Mouse (Mus musculus) ZHBTc4 (cell line): ENCODE data around the gene Eps8.
"Not testable (repeated sequence)": the region's sequence is repeated elsewhere in the genome, so short reads cannot be mapped to it uniquely, and the experiment has no call there.

ENCODE experiments used
- DNase-seq: peaks from one replicate; pipeline ENCODE4 v3.0.0-alpha.2; 2011; ENCODE audit warnings: low read depth, low spot score

Gene Eps8

DNA sequence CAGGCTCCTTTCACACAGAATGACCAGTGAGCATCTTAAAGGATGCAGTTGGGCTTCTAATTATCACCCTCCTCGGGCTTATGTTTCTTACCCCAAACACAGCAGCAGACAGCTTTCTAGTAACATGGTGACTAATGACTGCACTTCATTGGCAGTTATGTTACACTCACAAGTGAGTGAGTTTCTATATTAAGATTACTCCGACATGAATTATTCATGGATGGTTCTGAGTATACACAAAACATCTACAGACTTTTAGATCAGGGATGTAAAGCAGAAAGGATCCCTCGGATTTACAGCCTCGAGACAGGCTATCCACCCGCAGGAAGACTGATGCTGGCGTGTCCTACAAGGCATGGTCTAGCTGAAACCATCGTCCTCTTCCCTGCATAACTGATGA, 171.8 kb downstream of the Eps8 start:
- DNase-seq = no peak

DNA sequence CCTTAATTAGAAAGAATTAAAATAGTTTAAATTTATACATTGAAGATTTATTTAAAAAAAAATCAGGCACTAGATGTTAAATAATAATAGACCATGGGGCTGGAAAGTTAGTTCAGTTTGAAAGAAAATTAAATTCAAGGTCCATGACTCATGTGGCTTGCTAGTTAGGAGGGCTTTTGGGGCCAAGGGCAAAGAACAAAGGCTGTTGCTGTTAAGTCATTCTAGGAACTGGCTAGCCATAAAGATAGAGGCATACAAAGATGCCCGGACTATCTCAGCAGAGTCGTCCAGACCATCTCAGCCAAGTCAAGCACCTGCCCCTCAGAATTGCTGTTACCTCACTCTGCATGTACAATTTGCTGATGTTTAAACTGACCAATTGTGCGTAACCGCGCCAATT, 179.0 kb downstream of the Eps8 start:
- not testable (repeated sequence) for DNase-seq

DNA sequence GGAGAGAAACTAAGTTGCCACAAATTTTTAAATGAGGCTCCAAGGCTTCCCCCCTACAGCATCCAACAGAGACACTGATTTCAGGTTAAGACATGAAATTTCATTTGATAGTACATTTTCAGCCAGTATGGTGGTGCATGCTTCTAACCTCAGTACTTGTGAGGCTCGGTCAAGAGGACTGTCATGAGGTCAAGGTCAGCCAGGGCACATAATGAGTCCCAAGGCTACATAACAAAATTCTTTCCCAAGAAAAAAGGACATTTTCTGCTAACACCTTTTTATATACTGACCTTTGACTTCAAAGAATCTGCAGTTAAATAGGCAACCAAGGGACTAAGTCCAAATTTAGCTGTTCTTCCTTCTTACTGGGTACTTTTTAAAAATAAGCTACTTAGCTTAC, 181.2 kb downstream of the Eps8 start:
- DNase-seq = no peak

DNA sequence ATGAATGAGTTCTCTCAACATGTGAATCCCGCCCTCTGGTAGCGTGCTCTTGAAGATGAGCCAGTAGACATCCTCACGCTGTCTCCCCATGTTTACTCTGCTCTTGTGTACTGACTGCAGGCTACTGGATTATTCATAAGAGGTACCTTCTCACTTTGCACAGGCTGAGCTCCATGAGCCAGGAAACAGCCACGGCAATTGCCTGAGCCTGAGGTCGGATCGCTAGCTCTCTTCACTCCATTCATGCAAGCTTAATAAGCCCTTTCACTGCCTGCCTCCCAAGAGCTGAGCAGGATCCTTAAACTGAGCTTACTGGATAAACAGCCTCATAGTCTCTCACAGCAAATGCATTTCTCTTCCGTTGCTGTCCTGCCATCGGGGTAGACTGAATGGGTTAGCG, 182.5 kb downstream of the Eps8 start:
- no peak for DNase-seq

DNA sequence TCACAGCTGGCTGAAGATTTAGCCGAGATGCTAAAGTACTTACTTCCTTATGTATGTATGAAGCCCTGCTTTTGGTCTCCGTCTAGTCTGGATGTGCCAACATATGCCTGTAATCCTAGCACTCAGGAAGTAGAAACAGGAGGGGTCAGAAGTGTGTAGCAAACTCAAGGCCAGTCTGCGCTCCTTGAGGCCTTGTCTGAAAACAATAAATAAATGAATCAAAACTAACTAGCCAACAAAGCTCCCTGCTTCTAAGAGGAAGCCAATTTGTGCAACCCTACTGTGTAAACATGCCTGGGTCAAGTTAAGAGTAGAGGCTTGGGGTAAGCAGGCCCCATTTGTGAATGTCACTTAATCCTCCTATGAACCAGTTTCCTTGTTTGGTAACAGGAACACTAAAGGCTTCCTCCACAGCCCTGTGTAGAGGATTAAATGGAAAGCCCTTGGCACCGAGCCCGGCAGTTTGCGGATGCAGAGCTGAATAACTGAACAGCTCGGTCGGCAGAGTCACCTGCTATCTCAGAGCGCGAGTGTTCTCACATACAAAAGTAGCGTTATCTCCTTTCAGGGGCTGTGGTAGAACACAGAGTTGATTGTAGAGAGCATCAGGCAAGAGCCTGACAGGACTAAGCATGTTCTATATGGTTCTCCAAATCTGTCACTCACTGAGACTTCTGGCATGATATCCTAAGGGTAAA, 183.6 kb downstream of the Eps8 start:
- no peak for DNase-seq

DNA sequence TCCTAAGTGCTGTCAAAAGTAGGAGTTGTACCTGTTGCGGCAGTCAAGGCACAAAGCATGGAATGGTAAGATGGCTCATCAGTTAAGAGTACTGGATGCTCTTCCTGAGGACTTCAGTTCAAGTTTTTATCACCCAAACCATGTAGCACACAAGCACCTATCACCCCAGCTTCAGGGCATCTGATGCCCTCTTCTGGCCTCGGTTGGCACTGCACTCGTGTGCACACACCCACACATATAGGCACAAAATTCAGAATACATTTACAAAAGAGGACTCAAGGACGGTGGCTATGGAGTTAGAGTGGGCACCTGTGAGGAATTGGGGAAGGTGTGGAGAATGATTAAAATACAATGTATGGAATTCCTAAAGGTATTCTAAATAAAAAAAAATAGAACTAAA, 185.1 kb downstream of the Eps8 start:
- DNase-seq = peak; percentile 55

DNA sequence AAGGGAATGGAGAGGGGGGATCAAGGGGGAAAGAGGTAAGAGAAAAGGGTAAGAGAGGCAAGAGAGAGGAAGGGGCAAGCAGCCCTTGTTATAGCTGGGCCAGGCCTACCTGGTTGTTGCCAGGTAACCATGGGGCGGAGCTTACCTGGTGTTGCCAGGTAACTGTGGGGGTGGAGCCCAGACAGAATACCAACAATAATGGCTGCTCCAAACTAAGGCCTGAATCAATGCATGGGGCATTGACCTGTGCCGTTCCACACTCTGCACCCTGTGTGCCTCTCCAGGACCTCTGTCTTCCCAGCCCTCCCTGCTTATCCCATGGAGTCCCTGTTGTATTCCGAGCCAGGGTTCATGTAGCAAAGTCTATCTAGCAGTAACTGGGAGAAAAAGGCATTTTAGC, 187.0 kb downstream of the Eps8 start:
- DNase-seq = no peak

DNA sequence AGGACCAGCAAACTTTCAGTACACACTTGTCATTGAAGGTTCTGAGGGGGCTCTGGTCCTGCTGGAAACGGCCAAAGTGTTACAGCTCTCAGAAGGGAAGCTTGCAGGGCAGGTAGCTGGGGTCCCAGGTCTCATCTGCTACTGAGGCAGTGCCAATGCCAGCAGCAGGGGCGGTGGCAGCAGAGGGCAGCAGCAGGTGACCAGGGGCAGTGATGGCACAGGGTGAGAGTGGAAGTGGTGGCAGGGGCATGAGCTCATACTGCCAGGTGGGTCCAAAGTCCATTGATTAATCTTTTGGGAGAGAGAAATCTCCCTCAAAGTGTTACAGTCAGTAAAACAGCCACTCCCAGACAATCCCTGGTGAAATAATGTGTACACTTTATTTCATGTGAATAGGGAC, 188.4 kb downstream of the Eps8 start:
- no peak for DNase-seq

DNA sequence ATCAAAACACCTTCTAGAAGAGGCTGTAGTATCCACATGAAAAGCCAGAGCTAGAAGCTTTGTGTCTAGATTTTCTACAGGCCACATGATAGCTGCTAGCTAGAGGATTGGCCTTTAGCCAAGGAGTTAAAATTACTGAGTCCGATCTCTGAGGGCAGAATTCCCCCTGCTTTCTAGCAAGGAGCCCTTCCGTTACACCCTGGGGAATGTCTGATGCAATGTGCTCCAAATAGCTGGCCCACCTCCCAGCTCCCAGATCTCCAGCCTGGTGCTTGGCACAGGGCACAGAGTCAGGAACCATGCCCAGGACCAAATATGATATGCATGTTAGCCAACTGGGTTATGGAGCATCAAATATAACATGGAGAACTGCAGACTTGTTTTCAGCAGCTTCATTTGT, 189.4 kb downstream of the Eps8 start:
- DNase-seq = no peak

DNA sequence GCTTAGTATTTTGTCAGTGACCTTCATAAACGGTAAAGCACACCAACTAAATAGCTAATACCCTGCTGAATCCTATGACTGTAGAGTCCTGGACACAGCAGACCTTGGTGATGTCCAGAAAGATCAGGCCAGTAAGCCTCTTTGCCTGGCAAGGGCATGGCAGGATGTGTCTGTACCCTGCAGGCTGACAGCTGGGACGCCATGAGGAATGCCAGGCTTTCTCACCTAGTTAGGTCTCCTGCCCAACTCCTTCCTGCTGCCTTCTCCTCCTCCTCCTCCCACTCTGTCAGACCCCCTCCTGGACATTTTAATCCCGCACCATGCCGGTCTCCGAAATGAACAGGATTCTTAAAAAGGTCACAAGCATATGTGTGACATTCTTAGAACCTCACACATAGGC, 190.9 kb downstream of the Eps8 start:
- DNase-seq = no peak

DNA sequence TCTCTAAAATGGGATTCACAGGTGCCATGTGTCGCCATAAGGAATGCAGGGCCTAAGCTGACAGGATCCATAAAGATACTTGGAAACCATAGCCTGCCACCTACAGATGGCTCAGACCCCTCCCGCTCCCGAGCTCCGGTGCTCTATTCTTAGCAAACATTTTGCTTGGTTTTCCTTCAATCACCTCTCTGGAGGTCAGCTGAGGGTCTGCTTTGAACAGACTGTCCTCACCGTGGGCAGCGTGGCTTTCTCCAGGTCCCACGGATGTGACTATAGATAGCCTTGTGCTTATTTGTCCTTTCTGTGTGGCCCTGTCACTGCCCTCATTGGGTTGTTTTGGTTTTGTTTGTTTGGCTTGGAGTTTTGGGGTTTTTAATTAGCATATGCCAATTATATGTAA, 196.5 kb downstream of the Eps8 start:
- DNase-seq = no peak

DNA sequence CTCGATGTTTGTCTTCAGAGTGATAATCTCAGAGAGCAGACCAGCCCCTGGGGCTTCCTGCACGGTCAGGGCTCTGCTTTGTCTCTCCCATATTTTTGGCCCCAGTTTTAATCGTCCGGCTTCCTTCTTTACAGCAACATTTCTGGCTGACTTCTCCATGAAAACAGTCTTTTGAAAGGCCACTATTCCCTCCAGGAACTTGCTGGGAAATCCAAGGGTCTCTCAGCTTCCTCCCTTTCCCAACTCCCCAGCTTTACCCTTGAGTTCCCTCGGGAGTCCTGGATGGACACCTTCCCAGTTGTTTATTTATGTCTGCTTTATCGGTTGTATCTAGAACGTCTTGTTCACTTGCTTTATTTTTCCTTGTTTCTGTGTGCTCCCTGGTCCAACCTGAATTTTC, 197.5 kb downstream of the Eps8 start:
- DNase-seq = no peak

DNA sequence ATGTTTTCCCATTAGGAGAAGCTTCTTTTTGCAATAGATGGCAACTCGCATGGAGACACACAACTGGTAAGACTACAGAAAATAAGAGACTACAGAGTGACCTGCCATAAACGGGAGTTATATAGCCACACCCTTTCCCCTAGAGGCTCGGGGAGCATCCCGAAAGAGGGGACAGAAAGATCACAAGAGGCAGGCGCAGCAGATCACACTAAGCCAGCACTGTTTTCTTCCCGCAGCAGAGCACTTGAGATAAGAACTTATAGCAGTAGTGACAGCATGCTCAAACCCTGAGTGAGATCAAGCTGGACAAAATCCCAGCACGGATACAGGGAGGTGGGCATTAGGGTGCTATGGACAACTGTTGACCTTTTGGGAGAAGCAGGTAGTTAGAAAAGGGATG, 198.6 kb downstream of the Eps8 start:
- DNase-seq = no peak

DNA sequence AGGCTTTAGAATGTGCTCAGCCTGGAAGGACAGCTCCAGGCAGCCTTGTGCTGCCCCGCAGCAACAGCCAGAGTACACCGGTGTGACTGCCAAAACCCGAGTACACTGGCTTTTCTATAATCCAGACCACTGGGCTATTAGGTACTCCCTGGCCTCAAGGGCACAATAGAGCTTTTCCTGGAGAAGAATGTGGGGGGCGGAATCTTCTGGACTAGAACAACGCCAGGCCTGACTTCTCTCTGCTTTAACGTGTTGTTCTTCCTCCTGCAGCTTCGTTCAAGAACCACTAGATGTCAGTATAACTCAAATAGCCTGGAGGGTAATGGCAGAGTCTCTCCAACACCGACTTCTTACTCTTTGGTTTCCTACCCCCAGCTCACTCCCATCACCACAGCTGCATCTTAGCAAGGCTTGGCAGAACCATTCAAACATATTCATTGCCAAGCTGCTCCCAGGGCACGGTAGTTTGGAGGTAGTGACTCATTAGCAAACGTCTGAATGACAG, 199.1 kb downstream of the Eps8 start:
- DNase-seq = peak; percentile 81

DNA sequence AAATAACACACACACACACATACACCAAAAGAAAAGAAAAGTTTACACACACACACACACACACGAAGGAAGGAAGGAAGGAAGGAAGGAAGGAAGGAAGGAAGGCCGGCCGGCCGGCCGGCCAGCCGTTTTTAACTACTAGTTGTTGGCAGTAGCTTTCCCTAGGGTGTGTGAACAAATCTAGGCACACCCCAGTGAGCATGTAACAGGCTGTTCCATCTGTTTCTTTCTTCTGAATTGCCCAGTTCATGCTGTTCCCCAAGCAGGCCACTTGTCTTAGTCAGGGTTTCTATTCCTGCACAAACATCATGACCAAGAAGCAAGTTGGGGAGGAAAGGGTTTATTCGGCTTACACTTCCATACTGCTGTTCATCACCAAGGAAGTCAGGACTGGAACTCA, 208.6 kb downstream of the Eps8 start:
- DNase-seq = not testable (repeated sequence)

DNA sequence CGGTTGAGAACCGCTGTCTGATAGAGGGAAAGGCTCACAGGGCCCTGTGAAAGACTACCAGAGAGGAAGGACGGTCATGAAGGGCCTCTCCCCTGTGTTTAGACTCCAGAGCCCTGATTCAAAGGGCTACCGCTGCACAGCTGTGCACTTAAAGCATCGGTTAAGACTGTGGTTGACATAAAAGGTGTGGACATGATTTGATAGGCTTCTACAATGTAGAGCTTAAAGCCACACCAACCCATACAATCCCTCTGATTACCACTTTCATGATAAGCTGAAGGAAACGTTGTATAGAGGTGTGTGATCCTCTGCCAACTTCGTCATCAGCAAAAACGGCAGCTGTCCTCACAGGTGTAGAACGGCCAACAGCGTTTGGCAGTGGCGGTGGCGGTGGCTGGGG, 211.6 kb downstream of the Eps8 start:
- no peak for DNase-seq

DNA sequence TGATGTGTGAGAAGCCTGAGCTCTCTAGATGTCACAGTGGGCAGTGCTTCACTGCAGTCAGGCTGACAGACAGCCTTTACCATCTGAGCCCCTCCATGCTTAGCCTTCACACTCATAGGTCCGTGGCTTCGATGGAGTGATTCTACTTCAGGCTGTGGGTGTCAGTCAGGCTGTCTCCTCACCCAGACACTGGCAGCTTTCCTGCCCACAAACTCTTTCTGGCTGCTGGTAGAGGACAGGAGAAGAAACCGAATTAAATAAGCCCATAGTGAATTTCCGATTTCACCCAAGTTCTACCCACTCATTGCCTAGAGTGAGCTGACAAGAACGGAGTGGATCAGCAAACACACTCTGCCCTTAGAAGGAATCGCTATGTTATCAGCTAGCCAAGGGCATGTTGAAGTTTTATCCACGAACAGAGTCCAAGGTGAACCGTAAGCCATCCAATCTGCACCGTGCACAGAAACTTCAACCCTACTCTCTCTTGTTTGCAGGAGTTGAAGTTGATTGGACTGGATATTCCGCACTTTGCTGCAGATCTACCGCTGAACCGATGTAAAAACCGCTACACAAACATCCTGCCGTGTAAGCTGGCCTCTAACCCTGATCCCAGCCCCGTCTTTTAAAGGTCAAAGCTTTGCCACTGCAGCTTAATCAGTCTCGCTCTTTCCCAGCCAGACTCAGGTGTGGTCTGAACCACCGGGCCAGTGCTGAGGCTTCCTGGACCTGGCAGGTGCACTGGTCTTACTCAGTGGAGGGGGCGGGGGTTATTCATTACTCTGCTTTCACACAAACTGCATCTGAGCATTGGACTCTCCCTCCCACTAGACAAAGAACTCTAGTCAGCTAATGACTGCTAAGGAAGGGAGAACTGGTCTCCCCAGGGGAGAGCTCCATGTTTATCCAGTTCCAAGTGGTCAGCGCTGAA, 213.9 kb downstream of the Eps8 start:
- peak; percentile 25 for DNase-seq

DNA sequence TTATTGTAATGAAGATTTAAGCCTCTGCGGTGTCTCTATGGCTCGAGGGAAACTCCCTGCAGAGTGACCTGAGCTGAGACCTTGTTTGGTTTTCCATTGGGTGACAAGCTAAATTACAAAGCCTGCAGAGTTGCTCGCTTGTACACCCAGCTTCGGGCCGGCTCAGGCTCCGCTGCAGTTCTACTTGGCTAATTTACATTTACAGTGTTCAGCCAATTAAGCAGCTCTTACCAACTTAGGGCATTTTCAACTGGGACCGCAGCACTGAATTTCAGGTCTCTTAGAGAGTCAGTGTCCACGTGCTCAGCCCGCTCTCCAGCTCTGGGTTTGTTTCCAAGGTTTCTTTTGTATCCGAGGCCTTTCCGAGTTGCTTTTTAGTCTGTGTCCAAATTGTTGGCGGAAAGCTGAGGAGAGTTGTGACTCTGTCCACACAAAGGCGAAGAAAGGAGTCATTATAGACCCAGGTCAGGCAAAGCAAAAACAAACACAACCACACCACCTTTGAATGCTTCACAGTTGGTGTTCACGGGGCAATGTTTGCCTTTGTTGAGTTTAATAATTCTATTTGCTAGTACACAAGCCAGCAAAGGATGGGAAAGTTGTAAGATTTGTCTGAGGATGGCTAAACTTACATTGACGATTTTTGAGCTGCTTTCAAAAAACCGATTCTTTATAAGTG, 216.6 kb downstream of the Eps8 start:
- no peak for DNase-seq

DNA sequence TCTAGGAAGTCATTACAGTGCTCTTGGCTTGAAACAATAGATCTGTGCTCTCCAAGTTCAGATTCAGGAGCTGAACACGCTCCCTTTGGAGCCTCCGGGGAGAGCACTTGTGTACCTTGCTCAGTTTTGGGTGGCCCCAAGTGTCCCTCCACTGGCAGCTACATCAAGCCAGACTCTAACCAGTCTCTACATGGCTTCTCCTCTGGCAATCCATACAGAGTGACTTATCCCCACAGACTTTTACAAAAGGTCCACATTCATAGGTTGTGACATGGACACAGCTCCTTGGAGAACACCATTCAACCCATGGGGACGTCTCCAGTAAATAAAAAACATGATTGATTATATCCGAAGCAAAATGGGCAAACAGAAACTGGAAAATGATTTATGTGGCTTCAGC, 217.2 kb downstream of the Eps8 start:
- no peak for DNase-seq

DNA sequence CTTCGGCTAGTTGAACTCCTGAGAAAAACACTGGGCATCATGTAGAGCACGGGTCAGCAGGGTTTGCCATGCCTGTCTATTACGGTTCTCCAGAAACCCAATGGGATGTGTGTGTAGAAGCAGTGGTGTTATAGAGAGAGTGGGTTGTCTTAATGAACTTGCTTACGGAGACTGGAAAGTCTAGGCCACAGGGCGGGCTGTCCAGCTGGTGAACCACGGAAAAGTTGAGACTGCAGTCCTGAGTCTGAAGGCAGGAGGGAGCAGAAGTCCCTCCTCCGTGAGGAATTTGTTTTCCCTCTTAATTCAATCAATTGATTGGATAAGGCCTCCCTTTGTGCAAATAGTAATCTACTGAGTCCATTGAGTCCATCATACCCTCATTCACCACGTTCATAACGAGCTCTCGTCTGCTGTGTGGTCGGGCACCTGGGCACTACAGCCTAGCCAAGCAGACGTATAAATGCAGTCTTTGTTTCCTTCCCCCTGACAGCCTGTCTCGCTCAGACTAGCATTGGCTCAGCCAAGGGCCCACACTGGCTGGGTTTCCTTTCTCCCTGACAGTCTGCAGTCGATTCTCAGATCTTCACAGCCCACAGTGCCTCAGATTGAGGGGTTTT, 221.0 kb downstream of the Eps8 start:
- DNase-seq = no peak
